ENCODE assay signal across 8 mouse cellular contexts in the genomic region with DNA sequence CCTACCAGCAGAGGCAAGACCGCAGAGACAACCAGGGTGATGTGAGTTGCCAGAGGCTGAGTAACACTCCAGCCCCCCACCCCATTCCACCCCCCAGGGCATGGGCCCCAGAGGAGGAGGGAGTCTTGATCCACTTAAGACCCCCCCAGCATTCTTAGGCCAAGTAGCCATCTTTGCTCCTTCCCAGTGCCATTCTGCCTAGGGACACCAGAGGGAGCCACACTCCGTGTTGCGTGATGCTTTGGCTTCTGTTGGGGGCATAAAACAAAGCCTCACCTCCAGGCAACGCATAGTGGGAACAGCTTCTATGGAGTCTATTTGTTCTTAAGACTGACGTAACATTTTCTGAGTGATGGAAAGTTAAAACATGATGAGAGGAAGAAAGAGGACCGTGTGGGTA. TPM values are rescaled to one million over a fixed set of nuclear protein-coding genes. Genes with fewer than 3 reads are reported as not detected.
A peak's percentile ranks its signal among the peaks of the same experiment; 100 is the strongest.
DNase-seq lines count a peak whose midpoint lies in the region; ATAC-seq and TF ChIP-seq lines count a peak whose summit lies in the region.
"Had no signal": no experiment of that assay in that cellular context is flagged by ENCODE, and none has a peak within 500 bp of the region (broad histone marks: within the 10 kb centered on the region; RNA-seq: fewer than 3 reads in every experiment).

No protein-coding gene starts in this region.

- 58% methylated on average over 6 of the region's 6 CpGs for WGBS in spleen, adult 2 months

- H3K4me3 ChIP-seq in C2C12 (ENCODE audit: insufficient read depth, poor library complexity, severe bottlenecking) (no peak overlapping the region), CH12.LX (replicated peaks in 1 of 3; ENCODE audit: low read depth in 2 of 3, low read length in 2 of 3, poor library complexity in 1 of 3) (no peak overlapping the region)
- H3K4me3 ChIP-seq in gastrocnemius, adult 2 months: no peak overlapping the region
- no peak overlapping the region for H3K4me3 ChIP-seq in spleen, adult 2 months (ENCODE audit: extremely low read depth, insufficient read depth, insufficient read length)
- H3K4me3 ChIP-seq: stomach, embryonic 15.5 days had no signal

- intact Hi-C loops in gastrocnemius, adult 2 months (cut with DNase I): loop anchor here (1.0 to 10.0 kb wide), 3 partner anchors 112 to 362 kb away; no protein-coding TSS in a partner anchor

- no peaks in the 10 kb centered on the region for H3K27me3 ChIP-seq in C2C12 (ENCODE audit: control insufficient read depth, insufficient read depth, insufficient read length)
- H3K27me3 ChIP-seq in CH12.LX (replicated peaks): no peaks in the 10 kb centered on the region
- no peaks in the 10 kb centered on the region for H3K27me3 ChIP-seq in spleen, adult 2 months (ENCODE audit: control insufficient read depth, insufficient read depth, low read length)
- H3K27me3 ChIP-seq: stomach, embryonic 15.5 days had no signal

- no peak for TF ChIP-seq EP300 in CH12.LX (IDR thresholded peaks at IDR 0.05; ENCODE audit: low read length)

- no peak for TF ChIP-seq POLR2A in CH12.LX (IDR thresholded peaks at IDR 0.05; ENCODE audit: low read depth, low read length)
- TF ChIP-seq POLR2A in spleen, adult 2 months (IDR thresholded peaks at IDR 0.05; ENCODE audit: low read depth, low read length): no peak

- TF ChIP-seq CTCF in C2C12 (IDR thresholded peaks at IDR 0.05; ENCODE audit: control insufficient read depth, insufficient read depth, insufficient read length): peak; percentile 89
- peak; percentile 84 to 94 for TF ChIP-seq CTCF in CH12.LX (conservative IDR thresholded peaks at IDR 0.05 in 1 of 2, IDR thresholded peaks at IDR 0.05 in 1 of 2; ENCODE audit: low read depth in 2 of 2, low read length in 2 of 2)
- no peak; the same call in 1 of the 2 replicates for TF ChIP-seq CTCF in gastrocnemius, adult 2 months (IDR thresholded peaks at IDR 0.05)
- TF ChIP-seq CTCF in spleen, adult 2 months (IDR thresholded peaks at IDR 0.05; ENCODE audit: extremely low read depth, insufficient read depth, insufficient read length, insufficient replicate concordance): peak; percentile 97; the same call in 1 of the 2 replicates

- TF ChIP-seq RAD21 in CH12.LX (IDR thresholded peaks at IDR 0.05; ENCODE audit: low read depth, low read length): peak; percentile 94

- H3K79me2 ChIP-seq in C2C12 (ENCODE audit: control insufficient read depth, insufficient read depth) (peaks cover 28% of the 10 kb centered on the region), CH12.LX (replicated peaks; ENCODE audit: control insufficient read depth, extremely low read depth, insufficient read depth, poor library complexity, severe bottlenecking) (peaks cover 5% of the 10 kb centered on the region)

- H3K9me3 ChIP-seq in CH12.LX (replicated peaks; ENCODE audit: low read length): no peaks in the 10 kb centered on the region
- H3K9me3 ChIP-seq: stomach, embryonic 15.5 days had no signal

- H3K9ac ChIP-seq in CH12.LX (ENCODE audit: insufficient read depth, low read depth): no peak overlapping the region
- H3K9ac ChIP-seq: stomach, embryonic 15.5 days had no signal

- H3K27ac ChIP-seq in CH12.LX (ENCODE audit: insufficient read depth, low read depth): no peak overlapping the region
- no peak overlapping the region for H3K27ac ChIP-seq in gastrocnemius, adult 2 months
- no peak overlapping the region for H3K27ac ChIP-seq in spleen, adult 2 months (ENCODE audit: insufficient read depth, low read length)
- H3K27ac ChIP-seq: stomach, embryonic 15.5 days had no signal

- peaks cover 36 to 53% of the 10 kb centered on the region in 2 experiments for H3K4me1 ChIP-seq in CH12.LX (ENCODE audit: control insufficient read depth in 1 of 2, insufficient read depth in 2 of 2)
- H3K4me1 ChIP-seq in spleen, adult 2 months (ENCODE audit: control insufficient read depth, insufficient read depth, insufficient read length): peaks cover 35% of the 10 kb centered on the region

- peak; percentile 19; the same call in 1 of the 2 replicates for ATAC-seq in megakaryocyte-erythroid progenitor cell, adult 5-6 weeks (replicated peaks; ENCODE audit: low FRiP score, low TSS enrichment, poor library complexity, severe bottlenecking)

- in situ Hi-C loops in CH12.LX (cut with MboI; ENCODE audit: low pct_ligation_motif_present, low pct_unique_long_range_greater_than_20kb, low sequenced_read_pairs): loop anchor here (10.0 kb wide), 2 partner anchors 172 to 342 kb away; no protein-coding TSS in a partner anchor

- peaks cover 8% of the 10 kb centered on the region for H3K79me3 ChIP-seq in C2C12 (ENCODE audit: low read depth)

- dilution Hi-C loops in CH12.LX (cut with MboI; ENCODE audit: extremely low pct_ligation_motif_present, extremely low pct_unique_long_range_greater_than_20kb, low sequenced_read_pairs): no loop called here

- no peak overlapping the region for H3ac ChIP-seq in C2C12 (ENCODE audit: control insufficient read depth, insufficient read length, low read depth)

- H3K36me3 ChIP-seq in C2C12 (ENCODE audit: control insufficient read depth, insufficient read depth) (peaks cover 74% of the 10 kb centered on the region), CH12.LX (replicated peaks in 1 of 2; ENCODE audit: control insufficient read depth in 1 of 2, insufficient read depth in 1 of 2, low read length in 1 of 2) (peaks cover 73 to 86% of the 10 kb centered on the region in 2 experiments)
- H3K36me3 ChIP-seq in spleen, adult 2 months (ENCODE audit: control insufficient read depth, insufficient read depth, low read length): peaks cover 19% of the 10 kb centered on the region

- DNase-seq in CH12.LX (ENCODE audit: extremely low read depth): peak; percentile 70
- peak; percentile 80 for DNase-seq in cerebellum, adult 9-10 months
- peak; percentile 68 for DNase-seq in gastrocnemius, adult 2 months
- peak; percentile 84 to 86 for DNase-seq in layer of hippocampus, postnatal 10 days (ENCODE audit: low spot score in 2 of 2)
- DNase-seq in spleen, adult 2 months (ENCODE audit: low read depth in 1 of 2, low spot score in 2 of 2): peak; percentile 56 to 72

- H3K4me2 ChIP-seq in CH12.LX (ENCODE audit: insufficient read depth, low read depth, poor library complexity, severe bottlenecking): no peak overlapping the region
- H3K4me2 ChIP-seq: stomach, embryonic 15.5 days had no signal

TF ChIP-seq in C2C12, 6 proteins besides CTCF, POLR2A, EP300 and RAD21:
- TF ChIP-seq FOSL1 (IDR thresholded peaks at IDR 0.05; ENCODE audit: insufficient read depth, low read length, poor library complexity, severe bottlenecking) (no peak), MYOD1 (IDR thresholded peaks at IDR 0.05; ENCODE audit: control insufficient read depth, insufficient read length, low read depth) (no peak), USF1 (IDR thresholded peaks at IDR 0.05; ENCODE audit: low read depth) (no peak), MAX (IDR thresholded peaks at IDR 0.05) (no peak), CEBPB (IDR thresholded peaks at IDR 0.05; ENCODE audit: low read depth) (no peak), MYOG (IDR thresholded peaks at IDR 0.05; ENCODE audit: control insufficient read depth, extremely low read depth, insufficient read length) (no peak)

TF ChIP-seq in CH12.LX, 34 proteins besides CTCF, POLR2A, EP300 and RAD21:
- TF ChIP-seq SMC3 (IDR thresholded peaks at IDR 0.05; ENCODE audit: low read depth, low read length) (peak; percentile 90), CHD1 (IDR thresholded peaks at IDR 0.05; ENCODE audit: low read depth, low read length) (no peak), ZC3H11A (IDR thresholded peaks at IDR 0.05; ENCODE audit: low read depth, low read length) (peak; percentile 49), MAZ (IDR thresholded peaks at IDR 0.05; ENCODE audit: low read depth, low read length) (peak; percentile 43; the same call in 1 of the 2 replicates)

RNA-seq across cellular contexts. Expression of gene Dnajb12, which starts 13.6 kb away (rescaled TPM):
- polyA plus RNA-seq in C2C12 (2012; fragmentation: generic; extraction: Trizol) (25.8 TPM), CH12.LX (2012; ENCODE audit: insufficient read length, low read depth) (30.3 and 35.9 TPM in 2 replicates)
- total RNA-seq in CH12.LX (2012; rRNA removed) (17.0 and 21.5 TPM in 2 replicates), CH12.LX (2014; rRNA removed) (13.1 and 13.9 TPM in 2 replicates)
- total RNA-seq in gastrocnemius, adult 2 months (2021): 10 to 100 TPM; 60.4 to 77.5 TPM
- total RNA-seq in layer of hippocampus, postnatal 10 days (2021): 10 to 100 TPM; 43.9 to 44.2 TPM
- total RNA-seq in megakaryocyte-erythroid progenitor cell, adult 5-6 weeks (2014; fragmentation: Nextera tagmentation): 27.1 and 35.8 TPM in 2 replicates
- total RNA-seq in megakaryocyte-erythroid progenitor cell, adult 5-6 weeks (2017): 15.1 and 27.7 TPM in 2 replicates
- polyA plus RNA-seq in spleen, adult 2 months (2012; rRNA removed): 29.9 and 32.4 TPM in 2 replicates

RNA-seq across cellular contexts. Expression of gene Ddit4, which starts 58.7 kb away (rescaled TPM):
- 62.7 TPM for polyA plus RNA-seq in C2C12 (2012; fragmentation: generic; extraction: Trizol)
- total RNA-seq in CH12.LX (2012; rRNA removed): 45.7 and 136 TPM in 2 replicates
- 37.5 and 50.6 TPM in 2 replicates for total RNA-seq in CH12.LX (2014; rRNA removed)
- 38.9 and 39.5 TPM in 2 replicates for polyA plus RNA-seq in CH12.LX (2012; ENCODE audit: insufficient read length, low read depth)
- 100 to 1,000 TPM in 1 of 2 experiments, 10 to 100 TPM in 1; 15.4 to 183 TPM for total RNA-seq in gastrocnemius, adult 2 months (2021)
- 10 to 100 TPM; 73.6 to 94.2 TPM for total RNA-seq in layer of hippocampus, postnatal 10 days (2021)
- 2.0 and 3.0 TPM in 2 replicates for total RNA-seq in megakaryocyte-erythroid progenitor cell, adult 5-6 weeks (2014; fragmentation: Nextera tagmentation)
- total RNA-seq in megakaryocyte-erythroid progenitor cell, adult 5-6 weeks (2017): 2.0 and 4.4 TPM in 2 replicates
- 152 and 168 TPM in 2 replicates for polyA plus RNA-seq in spleen, adult 2 months (2012; rRNA removed)
